Mouse (Mus musculus): Measurements from ENCODE around the gene Il12rb1.

GRCm38 (mm10) chr8:70765838-70766570 lies 42.2 kb upstream of the Il12rb1 start:
- TF ChIP-seq CTCF (IDR thresholded peaks at IDR 0.05; ENCODE audit: borderline replicate concordance, extremely low read depth, insufficient read depth, insufficient read length) (no peak), POLR2A (IDR thresholded peaks at IDR 0.05; ENCODE audit: borderline replicate concordance, extremely low read depth, insufficient read depth, insufficient read length, poor library complexity, severe bottlenecking) (no peak)

Measured in brain, embryonic 14.5 days (tissue).